Mouse (Mus musculus): Measurements from ENCODE around the gene B4galt1. TPM values are rescaled to one million over a fixed set of nuclear protein-coding genes. Genes with fewer than 3 reads are reported as not detected.

The B4galt1 gene
- 10 to 100 TPM; 56.0 to 91.2 TPM for polyA plus RNA-seq (2017; shearing (Covaris generic))

GRCm38 (mm10) chr4:40853565-40854386, at the start of gene B4galt1:
Gene B4galt1 (minus strand): TSS chr4:40854005.

DNA sequence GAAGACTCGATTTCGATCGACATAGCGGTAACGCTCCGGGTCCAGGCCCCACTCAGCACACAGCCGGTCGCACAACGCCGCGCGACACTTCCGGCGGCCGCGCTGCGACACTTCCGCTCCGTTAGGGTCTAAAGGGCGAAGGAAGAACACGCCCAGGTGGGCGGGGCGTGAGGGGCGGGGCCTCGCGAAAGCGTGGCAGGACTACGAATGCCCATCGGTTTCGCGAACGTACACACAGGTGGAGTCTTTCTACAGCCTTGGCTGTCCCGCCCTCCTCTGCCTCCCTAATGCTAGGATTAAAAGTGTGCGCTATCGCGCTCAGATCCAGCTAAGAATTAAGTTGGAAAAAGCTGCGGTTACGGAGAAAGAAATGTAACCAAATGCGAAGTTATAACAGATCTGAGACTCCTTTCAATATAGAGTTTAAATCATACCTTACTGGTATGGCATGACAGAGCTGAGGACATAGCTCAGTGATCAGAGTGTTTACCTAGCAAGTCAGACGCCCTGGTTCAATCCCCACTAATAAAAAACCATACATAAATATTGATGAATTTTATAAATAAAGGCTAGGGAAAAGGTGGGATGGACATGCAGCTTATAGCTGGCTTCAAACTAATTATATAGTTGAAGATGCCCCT, 95.9 kb downstream of the B4galt1 start, which contains the start of gene Smu1:
Gene Smu1, minus strand, starts transcription at position 144 of the 641 bp plus-strand sequence.

Other genes with a start within 250 kb of the B4galt1 start
- gene Aptx, start 150.8 kb downstream of the B4galt1 start, polyA plus RNA-seq (2017; shearing (Covaris generic)): 10 to 100 TPM; 28.8 to 31.3 TPM
- 100 to 1,000 TPM; 302 to 520 TPM for gene Dnaja1, start 131.9 kb downstream of the B4galt1 start, polyA plus RNA-seq (2017; shearing (Covaris generic))
- gene Smu1, start 96.1 kb downstream of the B4galt1 start, polyA plus RNA-seq (2017; shearing (Covaris generic)): 100 to 1,000 TPM; 129 to 136 TPM
- gene Spink4, start 66.0 kb upstream of the B4galt1 start, polyA plus RNA-seq (2017; shearing (Covaris generic)): not detected
- 100 to 1,000 TPM; 200 to 201 TPM for gene Bag1, start 94.3 kb upstream of the B4galt1 start, polyA plus RNA-seq (2017; shearing (Covaris generic))
- gene Chmp5, start 94.4 kb upstream of the B4galt1 start, polyA plus RNA-seq (2017; shearing (Covaris generic)): 10 to 100 TPM; 85.1 to 91.0 TPM
- 100 to 1,000 TPM in 1 of 2 experiments, 10 to 100 TPM in 1; 93.4 to 103 TPM for gene Nfx1, start 116.9 kb upstream of the B4galt1 start, polyA plus RNA-seq (2017; shearing (Covaris generic))
- under 1 TPM; 0.37 to 0.44 TPM for gene Aqp7, start 194.1 kb upstream of the B4galt1 start, polyA plus RNA-seq (2017; shearing (Covaris generic))
- 10 to 100 TPM; 12.6 to 20.1 TPM for gene Aqp3, start 244.2 kb upstream of the B4galt1 start, polyA plus RNA-seq (2017; shearing (Covaris generic))